Mouse (Mus musculus): ENCODE data around the gene Sdk1.

- no peak for TF ChIP-seq GATA1 (IDR thresholded peaks at IDR 0.05; ENCODE audit: borderline replicate concordance, low read length)
- no peak for TF ChIP-seq FLI1 (IDR thresholded peaks at IDR 0.05; ENCODE audit: low read length)
Measured at GRCm38 (mm10) chr5:141987287-141987799, 746.1 kb downstream of the Sdk1 start.

Measured in megakaryocyte, embryonic 14.5 days (primary cell).